Mouse (Mus musculus): Measurements from ENCODE around the gene Itpk1.

GRCm38 (mm10) chr12:102651871-102652270 is 52.9 kb downstream of the Itpk1 start:
- TF ChIP-seq CTCF (IDR thresholded peaks at IDR 0.05): no peak
- TF ChIP-seq EP300 (IDR thresholded peaks at IDR 0.05): no peak
